Mouse (Mus musculus): ENCODE data around the gene Fscn1. TPM values are rescaled to one million over a fixed set of nuclear protein-coding genes. Genes with fewer than 3 reads are reported as not detected.
A peak's percentile ranks its signal among the peaks of the same experiment; 100 is the strongest.

Gene Fscn1
- total RNA-seq (2014; rRNA removed; ENCODE audit: low replicate concordance) = 101 and 104 TPM in 2 replicates
- 77.9 and 78.7 TPM in 2 replicates for polyA plus RNA-seq (2015; fragmentation: Nextera tagmentation; extraction: Ambion mirVana)

GRCm38 (mm10) chr5:142959576-142960556 lies at the start of gene Fscn1:
Fscn1 (plus strand) TSS chr5:142960343.
- TF ChIP-seq EP300 (IDR thresholded peaks at IDR 0.05; ENCODE audit: low read depth) = 0 out of 2 replicates have a peak, but pooled peaks have one; percentile 30
- peak; percentile 20 for TF ChIP-seq CTCF (IDR thresholded peaks at IDR 0.05; ENCODE audit: low read depth)
- H3K4me1 ChIP-seq (ENCODE audit: control insufficient read depth, insufficient read depth) = peaks cover 10% of the 10 kb centered on the region
- ATAC-seq (ENCODE audit: insufficient read depth, low read depth) (peak; percentile 61), DNase-seq (ENCODE audit: low spot score) (peak; percentile 77)
- no peaks in the 10 kb centered on the region for H3K9me3 ChIP-seq (replicated peaks; ENCODE audit: control insufficient read depth, low read length)
- no peaks in the 10 kb centered on the region for H3K36me3 ChIP-seq (replicated peaks; ENCODE audit: control insufficient read depth, insufficient read depth, low read length)
- H3K4me3 ChIP-seq (ENCODE audit: low read depth, low read length) = peak within 1 kb of the TSS; percentile 68
- H3K27me3 ChIP-seq (ENCODE audit: control insufficient read depth, insufficient read depth, low read length) = peaks cover 29% of the 10 kb centered on the region
- WGBS = 15% methylated on average over 44 of the region's 44 CpGs
- H3K27ac ChIP-seq (ENCODE audit: low read depth) = peak within 1 kb of the TSS; percentile 82
- peak within 1 kb of the TSS; percentile 80 for H3K9ac ChIP-seq (replicated peaks; ENCODE audit: low read depth, low read length)
- H3K4me2 ChIP-seq (ENCODE audit: low read depth, low read length) = peak within 1 kb of the TSS; percentile 65

GRCm38 (mm10) chr5:142911629-142912028 lies 48.5 kb upstream of the Fscn1 start:
- no peak overlapping the region for H3K27ac ChIP-seq (ENCODE audit: low read depth)

GRCm38 (mm10) chr5:142912320-142912719 lies 47.8 kb upstream of the Fscn1 start:
- TF ChIP-seq CTCF (IDR thresholded peaks at IDR 0.05; ENCODE audit: low read depth) = no peak
- no peak for TF ChIP-seq EP300 (IDR thresholded peaks at IDR 0.05; ENCODE audit: low read depth)
- 93% methylated on average over 3 of the region's 3 CpGs for WGBS
- Histone ChIP-seq H3K36me3 (replicated peaks; ENCODE audit: control insufficient read depth, insufficient read depth, low read length) (no peaks in the 10 kb centered on the region), H3K9ac (replicated peaks; ENCODE audit: low read depth, low read length) (no peak overlapping the region), H3K9me3 (replicated peaks; ENCODE audit: control insufficient read depth, low read length) (no peaks in the 10 kb centered on the region), H3K27ac (ENCODE audit: low read depth) (no peak overlapping the region), H3K4me3 (ENCODE audit: low read depth, low read length) (no peak overlapping the region), H3K27me3 (ENCODE audit: control insufficient read depth, insufficient read depth, low read length) (no peaks in the 10 kb centered on the region), H3K4me1 (ENCODE audit: control insufficient read depth, insufficient read depth) (peaks cover 31% of the 10 kb centered on the region), H3K4me2 (ENCODE audit: low read depth, low read length) (no peak overlapping the region)
- no peak for ATAC-seq (ENCODE audit: insufficient read depth, low read depth)
- no peak for DNase-seq (ENCODE audit: low spot score)

More at GRCm38 (mm10) chr5:142911629-142912028, 48.5 kb upstream of the Fscn1 start:
- H3K4me3 ChIP-seq (ENCODE audit: low read depth, low read length) = no peak overlapping the region
- ATAC-seq (ENCODE audit: insufficient read depth, low read depth) = no peak
- TF ChIP-seq CTCF (IDR thresholded peaks at IDR 0.05; ENCODE audit: low read depth) = no peak
- TF ChIP-seq EP300 (IDR thresholded peaks at IDR 0.05; ENCODE audit: low read depth) = no peak
- H3K4me1 ChIP-seq (ENCODE audit: control insufficient read depth, insufficient read depth) = peaks cover 35% of the 10 kb centered on the region
- no peak overlapping the region for H3K9ac ChIP-seq (replicated peaks; ENCODE audit: low read depth, low read length)
- no peak for DNase-seq (ENCODE audit: low spot score)
- WGBS = 91% methylated on average over 2 of the region's 2 CpGs
- no peak overlapping the region for H3K4me2 ChIP-seq (ENCODE audit: low read depth, low read length)
- no peaks in the 10 kb centered on the region for H3K9me3 ChIP-seq (replicated peaks; ENCODE audit: control insufficient read depth, low read length)
- H3K27me3 ChIP-seq (ENCODE audit: control insufficient read depth, insufficient read depth, low read length) = no peaks in the 10 kb centered on the region
- no peaks in the 10 kb centered on the region for H3K36me3 ChIP-seq (replicated peaks; ENCODE audit: control insufficient read depth, insufficient read depth, low read length)

DNA sequence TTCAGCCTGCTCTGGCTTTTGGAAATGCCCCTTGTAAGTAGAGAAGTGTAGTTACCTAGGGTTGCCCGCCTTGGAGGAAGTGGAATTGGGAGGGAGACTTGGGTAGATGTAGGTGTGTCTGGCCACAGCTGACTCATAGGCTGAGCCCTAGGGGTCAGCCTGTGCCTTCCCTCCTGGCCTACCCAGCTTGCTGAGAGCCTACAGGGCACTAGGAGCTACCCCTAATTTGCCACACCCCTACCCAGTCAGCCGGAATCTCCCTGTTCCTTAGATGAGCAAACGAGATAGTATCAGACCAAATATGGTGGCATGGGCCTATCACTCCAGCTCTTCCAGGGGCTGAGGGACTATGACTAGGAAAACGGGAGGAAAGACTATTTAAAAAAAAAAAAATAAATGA lies 47.4 kb upstream of the Fscn1 start:
- Histone ChIP-seq H3K9me3 (replicated peaks; ENCODE audit: control insufficient read depth, low read length) (no peaks in the 10 kb centered on the region), H3K4me3 (ENCODE audit: low read depth, low read length) (no peak overlapping the region), H3K27me3 (ENCODE audit: control insufficient read depth, insufficient read depth, low read length) (no peaks in the 10 kb centered on the region), H3K4me2 (ENCODE audit: low read depth, low read length) (no peak overlapping the region), H3K9ac (replicated peaks; ENCODE audit: low read depth, low read length) (no peak overlapping the region), H3K27ac (ENCODE audit: low read depth) (no peak overlapping the region), H3K36me3 (replicated peaks; ENCODE audit: control insufficient read depth, insufficient read depth, low read length) (no peaks in the 10 kb centered on the region), H3K4me1 (ENCODE audit: control insufficient read depth, insufficient read depth) (peaks cover 27% of the 10 kb centered on the region)
- no peak for TF ChIP-seq CTCF (IDR thresholded peaks at IDR 0.05; ENCODE audit: low read depth)
- TF ChIP-seq EP300 (IDR thresholded peaks at IDR 0.05; ENCODE audit: low read depth) = no peak
- DNase-seq (ENCODE audit: low spot score) (no peak), ATAC-seq (ENCODE audit: insufficient read depth, low read depth) (no peak)
- 74% methylated on average over 4 of the region's 4 CpGs for WGBS

GRCm38 (mm10) chr5:142915231-142915630 lies 44.9 kb upstream of the Fscn1 start:
- Histone ChIP-seq H3K27ac (ENCODE audit: low read depth) (no peak overlapping the region), H3K4me2 (ENCODE audit: low read depth, low read length) (no peak overlapping the region), H3K27me3 (ENCODE audit: control insufficient read depth, insufficient read depth, low read length) (no peaks in the 10 kb centered on the region), H3K4me3 (ENCODE audit: low read depth, low read length) (no peak overlapping the region), H3K4me1 (ENCODE audit: control insufficient read depth, insufficient read depth) (peaks cover 2% of the 10 kb centered on the region; the same call in 1 of the 2 replicates), H3K9me3 (replicated peaks; ENCODE audit: control insufficient read depth, low read length) (no peaks in the 10 kb centered on the region), H3K36me3 (replicated peaks; ENCODE audit: control insufficient read depth, insufficient read depth, low read length) (no peaks in the 10 kb centered on the region), H3K9ac (replicated peaks; ENCODE audit: low read depth, low read length) (no peak overlapping the region)
- no peak for DNase-seq (ENCODE audit: low spot score)
- 74% methylated on average over 11 of the region's 11 CpGs for WGBS
- no peak for ATAC-seq (ENCODE audit: insufficient read depth, low read depth)
- no peak for TF ChIP-seq EP300 (IDR thresholded peaks at IDR 0.05; ENCODE audit: low read depth)
- no peak for TF ChIP-seq CTCF (IDR thresholded peaks at IDR 0.05; ENCODE audit: low read depth)
